Mouse (Mus musculus) spleen, postnatal 36 days (tissue): ENCODE results near the gene 0610012G03Rik.

Experiments used
- DNase-seq, 2 experiments: peaks; one replicate each; pipeline ENCODE4 v3.0.0; 2022; ENCODE audit warnings: low spot score in 2 of 2, mixed read lengths in 1 of 2

0610012G03Rik gene

DNA sequence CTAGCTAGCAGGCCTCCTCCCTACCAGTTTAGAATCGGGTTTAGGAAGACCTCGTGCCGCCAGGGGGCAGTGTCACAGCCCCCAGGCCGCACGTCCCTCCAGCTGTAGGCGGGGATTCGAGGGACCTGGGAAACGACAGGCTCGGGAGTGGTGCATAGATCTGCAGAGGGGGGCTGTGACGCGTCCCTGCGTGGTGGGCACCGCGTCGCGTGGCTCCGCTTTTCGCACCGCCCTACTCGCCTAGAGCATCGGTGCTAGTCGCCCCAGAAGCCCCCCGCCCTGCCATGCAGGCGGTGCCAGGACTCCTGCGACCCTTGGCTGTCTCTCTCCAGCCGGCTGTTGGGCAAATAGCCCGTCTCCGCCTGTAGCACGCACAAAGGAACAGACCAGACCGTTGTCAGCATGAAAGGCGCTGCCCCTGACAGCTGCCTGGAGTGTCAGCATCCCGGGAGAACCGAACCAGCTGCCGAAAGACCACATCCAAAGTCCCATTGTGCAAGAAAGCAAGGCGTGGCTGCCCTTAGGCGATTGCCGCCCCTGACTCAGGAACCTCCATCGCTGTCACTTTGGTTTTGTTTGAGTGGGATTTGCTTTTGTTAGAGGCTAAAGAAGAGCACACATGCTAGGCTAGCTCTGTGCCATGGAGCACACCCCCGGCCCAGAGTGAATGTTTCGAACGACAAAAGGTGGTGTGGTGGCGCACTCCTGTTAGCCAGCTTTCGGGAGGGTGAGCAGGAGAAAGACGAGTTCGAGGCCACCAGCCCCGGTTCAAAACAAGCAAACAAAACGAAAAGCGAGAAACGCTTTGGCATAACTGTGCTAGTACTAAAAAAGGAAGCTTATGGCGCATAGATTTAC lies 15.2 kb downstream of the 0610012G03Rik start:
- peak; percentile 66 to 67 for DNase-seq

- DNase-seq = no peak
Measured at GRCm38 (mm10) chr16:31932255-31932654, 16.0 kb downstream of the 0610012G03Rik start.

- no peak for DNase-seq
Measured at GRCm38 (mm10) chr16:31931330-31931729, 17.0 kb downstream of the 0610012G03Rik start.

- no peak for DNase-seq
Measured at GRCm38 (mm10) chr16:31927412-31927811, 20.9 kb downstream of the 0610012G03Rik start.

- DNase-seq = peak; percentile 27 to 31
Measured at GRCm38 (mm10) chr16:31926547-31927182, 21.6 kb downstream of the 0610012G03Rik start.

DNA sequence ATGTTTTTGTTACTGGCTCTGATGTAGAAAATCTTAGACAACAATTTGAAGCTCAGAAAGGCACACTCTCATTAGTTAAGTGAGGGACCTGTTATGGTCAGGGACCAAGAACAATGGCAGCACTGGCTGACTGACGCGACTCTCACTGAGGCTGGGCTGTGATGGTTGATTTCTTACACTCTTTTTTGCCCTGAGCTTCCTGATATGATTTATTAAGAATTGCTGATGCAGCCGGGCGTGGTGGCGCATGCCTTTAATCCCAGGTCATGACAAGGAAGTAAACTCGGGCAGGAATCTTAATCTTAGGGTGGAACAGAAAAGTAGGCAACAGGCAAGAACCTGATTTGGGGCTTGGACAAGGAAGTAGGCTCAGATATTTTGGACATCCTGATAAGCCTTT lies 22.2 kb downstream of the 0610012G03Rik start:
- DNase-seq = no peak

GRCm38 (mm10) chr16:31924368-31924767 lies 23.9 kb downstream of the 0610012G03Rik start:
- no peak for DNase-seq

DNA sequence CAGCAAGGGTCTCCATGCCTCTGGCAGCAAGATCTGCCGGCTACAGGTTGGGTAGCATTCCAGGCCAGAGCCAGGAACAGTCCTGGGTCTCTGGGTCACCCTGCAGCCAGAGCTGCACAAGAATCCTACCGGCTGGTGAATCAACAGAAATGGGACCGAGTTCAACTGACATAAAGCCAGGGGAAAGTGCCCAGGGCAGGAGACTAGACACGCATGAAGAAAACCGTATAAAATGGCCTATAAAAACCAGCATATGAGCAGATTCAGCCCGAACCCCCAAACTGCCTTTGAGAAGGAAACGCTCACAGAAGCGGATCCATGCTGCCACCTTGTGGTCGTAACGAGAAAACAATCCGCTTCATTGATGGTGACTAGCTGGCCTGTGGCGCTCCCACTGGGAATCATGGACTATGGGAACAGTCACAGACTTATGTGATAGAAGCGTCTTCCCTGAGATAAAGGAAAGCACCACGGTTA lies 30.0 kb downstream of the 0610012G03Rik start:
- DNase-seq = peak in 1 of 2 experiments; percentile 34

- no peak for DNase-seq
Measured at GRCm38 (mm10) chr16:31917776-31918175, 30.5 kb downstream of the 0610012G03Rik start.

GRCm38 (mm10) chr16:31910281-31910847 lies 37.9 kb downstream of the 0610012G03Rik start:
- no peak for DNase-seq

GRCm38 (mm10) chr16:31908959-31909358 lies 39.3 kb downstream of the 0610012G03Rik start:
- DNase-seq = no peak

DNA sequence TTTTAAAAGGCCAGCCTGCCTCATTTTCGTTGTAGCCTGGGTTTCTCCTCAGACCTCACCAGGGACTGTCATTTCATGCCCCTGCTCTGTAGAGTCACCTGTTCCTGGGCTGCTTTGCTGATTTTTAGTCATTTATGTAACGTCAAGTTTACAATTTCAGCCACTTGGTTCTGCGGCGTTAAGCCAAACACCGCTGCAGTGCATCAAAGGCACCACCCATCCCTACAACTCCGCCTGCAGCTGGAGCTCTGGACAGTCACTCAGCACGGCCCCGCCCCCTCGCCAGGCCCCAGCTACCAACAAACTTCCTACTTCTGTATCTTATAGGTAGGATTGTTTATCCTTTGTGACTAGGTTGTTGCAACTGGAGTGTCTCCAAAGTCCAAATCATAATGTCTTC lies 41.4 kb downstream of the 0610012G03Rik start:
- no peak for DNase-seq

DNA sequence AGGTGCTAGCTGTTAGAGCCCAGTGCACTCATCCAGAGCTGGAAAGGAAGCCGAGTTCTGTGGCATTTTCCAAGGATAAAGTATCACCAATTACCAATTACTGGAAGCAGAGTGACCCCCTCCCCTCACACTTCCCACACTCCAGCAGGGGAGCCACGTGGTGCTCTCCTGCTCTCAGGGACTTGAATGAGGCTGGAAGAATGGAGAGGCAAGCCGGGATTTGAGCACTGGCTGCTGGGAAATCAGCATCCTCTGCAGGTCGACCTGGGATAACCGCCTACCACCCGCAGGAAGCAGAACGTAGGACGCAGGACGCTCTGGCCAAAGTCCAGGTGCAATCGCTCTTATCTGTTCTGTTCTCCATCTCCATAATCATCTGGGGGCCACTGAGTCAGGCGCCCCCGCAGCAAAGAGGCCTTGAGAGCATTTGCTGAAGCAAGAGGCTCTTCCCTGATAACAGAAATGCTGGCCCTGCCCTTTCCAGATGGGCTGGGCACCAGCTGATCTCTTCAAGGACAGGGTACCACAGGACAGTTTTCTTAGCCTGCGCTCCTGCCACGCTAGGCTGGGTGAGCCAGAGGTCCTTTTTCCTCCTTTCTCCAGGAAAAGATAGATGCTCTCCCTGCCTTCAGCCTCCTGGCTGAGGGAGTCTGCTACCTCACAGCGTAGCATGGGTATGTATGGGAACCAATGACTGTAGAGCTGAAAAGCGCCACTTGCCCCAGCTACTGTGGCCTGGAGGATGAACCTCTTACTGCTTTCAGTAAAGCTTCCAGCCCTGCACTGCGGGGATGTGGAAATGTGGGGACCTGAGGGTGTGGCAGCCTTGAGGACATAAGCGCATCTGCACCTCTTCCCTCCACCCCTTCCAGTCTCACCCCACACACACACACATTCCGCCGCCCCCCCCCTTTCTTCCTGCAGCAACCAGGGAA lies 42.1 kb downstream of the 0610012G03Rik start:
- no peak for DNase-seq

- DNase-seq = no peak
Measured at GRCm38 (mm10) chr16:31905331-31905730, 43.0 kb downstream of the 0610012G03Rik start.

DNA sequence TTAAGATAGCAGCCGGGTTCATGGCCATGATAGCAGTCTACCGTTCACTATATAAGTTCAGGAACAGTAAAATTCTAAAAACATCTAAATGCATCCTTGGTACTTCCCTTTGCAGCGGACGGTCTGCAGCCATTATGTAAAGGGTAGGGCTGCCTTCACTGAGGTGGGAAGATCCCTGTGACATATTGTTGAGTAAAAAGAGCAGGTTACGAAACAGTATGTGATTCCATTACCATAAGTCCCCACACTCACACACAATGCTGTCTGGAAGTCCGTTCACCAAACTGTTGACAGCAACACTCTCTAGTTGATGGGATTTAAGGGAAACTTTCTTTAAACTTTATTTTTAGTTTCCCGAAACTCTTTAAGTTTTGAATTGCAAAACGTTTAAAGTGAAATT lies 45.1 kb downstream of the 0610012G03Rik start:
- DNase-seq = no peak

- no peak for DNase-seq
Measured at GRCm38 (mm10) chr16:31901886-31902285, 46.4 kb downstream of the 0610012G03Rik start.

- DNase-seq = no peak
Measured at GRCm38 (mm10) chr16:31898546-31899326, 49.6 kb downstream of the 0610012G03Rik start.
